Mouse (Mus musculus) G1E (cell line): Measurements from ENCODE around the gene Tbc1d13. TPM values are rescaled to one million over a fixed set of nuclear protein-coding genes. Genes with fewer than 3 reads are reported as not detected.

Source experiments
- ATAC-seq: 2 replicates; pipeline ENCODE4 v1.8.0; 2016; ENCODE audit warnings: mild to moderate bottlenecking; ENCODE audit not compliant: insufficient number of reproducible peaks, poor library complexity, low FRiP score, severe bottlenecking; ENCODE audit errors: extremely low read depth
- DNase-seq: peaks from one replicate; pipeline ENCODE4 v3.0.0; 2012; ENCODE audit warnings: low spot score
- H3K27me3 ChIP-seq: 2 replicates; pipeline ENCODE4 v1.6.1; 2012; ENCODE audit warnings: mild to moderate bottlenecking, low read length, inconsistent platforms; ENCODE audit not compliant: insufficient read depth
- H3K36me3 ChIP-seq: replicated peaks from 2 replicates; pipeline ENCODE3; 2012; ENCODE audit warnings: mild to moderate bottlenecking, inconsistent platforms
- H3K4me1 ChIP-seq: 2 replicates; pipeline ENCODE4 v1.6.1; 2012; ENCODE audit warnings: low read depth, low read length, inconsistent platforms, mixed read lengths; ENCODE audit not compliant: insufficient read depth
- H3K4me3 ChIP-seq: 2 replicates; pipeline ENCODE4 v1.5.1; 2012; ENCODE audit warnings: low read depth, mild to moderate bottlenecking, inconsistent platforms, low read length, moderate library complexity, mixed read lengths
- H3K9me3 ChIP-seq: replicated peaks from 2 replicates; pipeline ENCODE4 v1.6.1; 2012; ENCODE audit warnings: inconsistent platforms
- CTCF ChIP-seq: IDR thresholded peaks from 2 replicates; pipeline ENCODE4 v1.5.1; 2012; ENCODE audit warnings: low read depth, low read length, inconsistent platforms, mixed read lengths
- GATA1 ChIP-seq: IDR thresholded peaks from 2 replicates; pipeline ENCODE4 v1.6.1; 2012; ENCODE audit warnings: borderline replicate concordance, low read length, inconsistent platforms, mixed read lengths
- GATA2 ChIP-seq: IDR thresholded peaks from 2 replicates; pipeline ENCODE4 v1.6.1; 2012; ENCODE audit warnings: low read depth, low read length, inconsistent platforms, borderline replicate concordance
- POLR2AphosphoS5 ChIP-seq: IDR thresholded peaks from 2 replicates; pipeline ENCODE4 v1.6.1; 2012; ENCODE audit warnings: low read depth, low read length, inconsistent platforms; ENCODE audit not compliant: insufficient replicate concordance
- TAL1 ChIP-seq: conservative IDR thresholded peaks from 2 replicates; pipeline ENCODE4 v1.6.1; 2012; ENCODE audit warnings: low read depth, low read length, inconsistent platforms, mixed read lengths
- polyA plus RNA-seq: library from polyadenylated mRNA; stranded (reverse); fragments of >175 nt; gene quantifications from 2 replicates; pipeline ENCODE4 v1.2.3, GENCODE M21; 2012
- total RNA-seq, 2 experiments: library from RNA; stranded (forward) in 1 of 2; stranded (reverse) in 1 of 2; fragments of 200-1000 nt in 1 of 2; fragments of >200 nt in 1 of 2; fragmentation: Nextera tagmentation in 1 of 2; gene quantifications; 2 replicates each; pipeline ENCODE4 v1.2.3; 2014 to 2017

Tbc1d13 gene
- total and polyA plus RNA-seq, 3 experiments: 24.5 to 38.6 (median 38.0) TPM

DNA sequence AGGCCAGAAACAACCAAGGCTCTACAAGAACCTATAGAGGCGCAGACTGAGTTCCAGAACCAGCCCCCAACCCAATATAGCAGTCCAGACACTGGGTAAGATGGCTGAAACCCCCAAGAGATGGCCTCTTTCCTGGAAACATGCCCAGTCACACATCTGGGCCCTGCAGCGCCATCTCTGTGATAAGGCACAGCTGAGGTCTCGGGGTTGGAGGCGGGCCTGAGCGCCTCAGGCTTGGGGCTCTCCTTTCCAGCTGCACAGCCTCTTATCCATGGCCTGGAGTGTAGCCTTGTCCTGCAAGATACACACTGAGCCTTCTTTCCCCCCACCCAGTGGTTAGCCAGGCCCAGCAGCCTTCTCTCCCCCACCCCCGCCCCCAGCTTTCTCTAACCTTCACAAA, 51.7 kb downstream of the Tbc1d13 start:
- H3K36me3 ChIP-seq: peaks cover 49% of the 10 kb centered on the region
- H3K27me3 ChIP-seq: peaks cover 1% of the 10 kb centered on the region; the same call in 1 of the 2 replicates
- no peak for DNase-seq
- TF ChIP-seq GATA2: no peak
- peaks cover 6% of the 10 kb centered on the region for H3K9me3 ChIP-seq
- peaks cover 19% of the 10 kb centered on the region for H3K4me1 ChIP-seq
- no peak for ATAC-seq
- H3K4me3 ChIP-seq: no peak overlapping the region

- DNase-seq (no peak), ATAC-seq (no peak)
- peaks cover 8% of the 10 kb centered on the region for H3K9me3 ChIP-seq
- peak overlapping the region; percentile 8; the same call in 1 of the 2 replicates for H3K4me3 ChIP-seq
- peaks cover 53% of the 10 kb centered on the region for H3K36me3 ChIP-seq
- H3K4me1 ChIP-seq: peaks cover 19% of the 10 kb centered on the region
- TF ChIP-seq GATA2: no peak
- no peak for TF ChIP-seq GATA1
- no peak for TF ChIP-seq TAL1
- no peak for TF ChIP-seq CTCF
- no peak for TF ChIP-seq POLR2AphosphoS5
- no peaks in the 10 kb centered on the region for H3K27me3 ChIP-seq
Observed at GRCm38 (mm10) chr2:30185681-30186080, 52.1 kb downstream of the Tbc1d13 start.

GRCm38 (mm10) chr2:30191790-30192580, 58.4 kb downstream of the Tbc1d13 start:
- H3K9me3 ChIP-seq: peaks cover 2% of the 10 kb centered on the region
- ATAC-seq (no peak), DNase-seq (no peak)
- peaks cover 71% of the 10 kb centered on the region for H3K36me3 ChIP-seq
- peaks cover 3% of the 10 kb centered on the region; the same call in 1 of the 2 replicates for H3K4me1 ChIP-seq
- no peaks in the 10 kb centered on the region for H3K27me3 ChIP-seq
- H3K4me3 ChIP-seq: no peak overlapping the region
- TF ChIP-seq TAL1 (no peak), GATA2 (no peak), CTCF (no peak), GATA1 (no peak), POLR2AphosphoS5 (no peak)

DNA sequence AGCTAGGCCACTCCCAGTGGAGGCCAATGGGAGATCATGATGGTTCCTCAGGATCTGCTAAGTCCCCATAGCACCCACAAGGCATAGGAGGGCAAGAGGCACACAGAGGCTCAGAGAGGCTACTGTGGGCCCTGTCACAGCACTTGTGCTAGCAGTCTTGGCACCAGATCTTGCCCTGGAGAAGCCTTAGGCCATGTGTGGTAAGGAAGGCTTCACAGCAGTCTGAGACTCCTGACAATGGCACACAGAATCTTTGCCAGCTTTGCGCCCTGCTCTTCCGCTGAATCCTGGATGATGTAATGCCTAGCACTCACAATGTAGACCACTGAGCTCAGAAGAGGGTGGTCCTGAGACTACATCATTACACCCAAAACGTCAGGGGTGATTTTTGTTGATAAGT, 61.1 kb downstream of the Tbc1d13 start:
- no peak for DNase-seq
- ATAC-seq: no peak
- Histone ChIP-seq H3K36me3 (peaks cover 61% of the 10 kb centered on the region), H3K27me3 (no peaks in the 10 kb centered on the region), H3K4me3 (no peak overlapping the region), H3K4me1 (peaks cover 17% of the 10 kb centered on the region), H3K9me3 (peaks cover 2% of the 10 kb centered on the region)
- TF ChIP-seq POLR2AphosphoS5: no peak
- TF ChIP-seq CTCF: no peak
- TF ChIP-seq GATA2: no peak
- TF ChIP-seq GATA1: no peak
- TF ChIP-seq TAL1: no peak

DNA sequence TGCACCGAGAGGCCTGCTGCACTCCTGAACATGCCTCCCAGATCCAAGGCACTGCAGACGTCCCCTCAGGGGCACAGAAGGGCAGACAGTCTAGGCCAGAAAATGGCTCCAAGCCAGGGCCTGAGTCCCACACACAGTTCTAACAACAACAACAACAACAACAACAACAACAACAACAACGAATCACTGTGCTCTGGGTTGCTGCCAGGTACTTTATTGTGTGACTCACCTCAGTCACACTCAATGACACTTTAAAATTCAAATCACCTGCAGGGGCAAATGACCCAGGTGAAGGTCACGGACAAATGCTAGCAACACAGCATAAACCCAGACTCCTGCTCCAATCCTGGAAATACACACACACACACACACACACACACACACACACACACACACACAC, 64.5 kb downstream of the Tbc1d13 start:
- no peak for DNase-seq
- peaks cover 44% of the 10 kb centered on the region for H3K36me3 ChIP-seq
- no peak for ATAC-seq
- no peak overlapping the region for H3K4me3 ChIP-seq
- no peak for TF ChIP-seq GATA2
- TF ChIP-seq GATA1: no peak
- TF ChIP-seq CTCF: no peak
- TF ChIP-seq TAL1: no peak
- no peak for TF ChIP-seq POLR2AphosphoS5
- peaks cover 17% of the 10 kb centered on the region for H3K4me1 ChIP-seq
- H3K27me3 ChIP-seq: no peaks in the 10 kb centered on the region
- no peaks in the 10 kb centered on the region for H3K9me3 ChIP-seq

DNA sequence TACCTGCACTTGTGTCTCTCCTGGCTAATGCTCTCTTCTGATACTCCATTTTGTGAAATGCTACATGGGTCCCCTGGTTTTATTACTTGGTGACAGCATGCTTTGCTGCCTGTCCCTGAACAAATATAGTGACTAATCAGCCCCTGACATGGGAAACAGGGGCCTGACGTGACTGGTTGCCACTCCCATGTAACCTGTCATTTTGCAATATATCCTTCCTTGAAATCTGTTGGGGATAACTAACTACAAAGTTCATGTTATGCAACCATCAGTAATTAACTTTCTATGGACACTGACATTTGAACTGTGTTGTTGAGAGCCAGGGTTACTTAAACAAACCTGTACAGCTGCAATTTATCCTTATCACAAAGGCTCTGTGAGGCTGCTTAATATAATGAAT, 66.4 kb downstream of the Tbc1d13 start:
- Histone ChIP-seq H3K36me3 (peaks cover 32% of the 10 kb centered on the region), H3K27me3 (no peaks in the 10 kb centered on the region), H3K4me1 (peaks cover 26% of the 10 kb centered on the region), H3K4me3 (no peak overlapping the region), H3K9me3 (no peaks in the 10 kb centered on the region)
- ATAC-seq: no peak
- DNase-seq: no peak
- TF ChIP-seq GATA1 (no peak), TAL1 (no peak)
